Mouse (Mus musculus): Measurements from ENCODE around the gene Nup50.

DNA sequence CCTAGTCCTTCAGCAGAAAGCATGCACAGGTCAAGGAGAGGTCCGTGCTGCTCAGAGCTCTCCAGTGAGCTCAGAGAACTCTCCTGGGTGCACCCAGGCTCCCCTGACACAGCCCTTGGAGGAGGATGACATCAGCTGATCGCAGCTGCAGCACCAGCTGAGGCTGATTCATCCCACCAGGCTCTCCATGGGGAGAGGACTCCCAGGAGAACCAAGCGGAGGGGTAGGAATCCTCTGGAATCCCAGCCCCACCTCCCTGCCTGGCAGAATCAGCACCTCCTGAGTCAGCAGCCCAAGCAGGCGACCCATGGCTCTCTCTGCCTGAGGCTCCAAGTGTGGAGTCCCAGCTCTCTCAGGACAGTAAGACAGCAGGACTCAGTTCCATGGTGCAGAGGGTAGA is 52.5 kb downstream of the Nup50 start:
- no peak for TF ChIP-seq CTCF (IDR thresholded peaks at IDR 0.05; ENCODE audit: extremely low read depth, insufficient read depth, low read length)
- peak; percentile 40; the same call in 1 of the 2 replicates for TF ChIP-seq POLR2A (IDR thresholded peaks at IDR 0.05; ENCODE audit: extremely low read depth, insufficient read depth, low read length)
